Mouse (Mus musculus): Measurements from ENCODE around the gene Zfp981. TPM values are rescaled to one million over a fixed set of nuclear protein-coding genes. Genes with fewer than 3 reads are reported as not detected.
"Not testable (repeated sequence)": the region's sequence is repeated elsewhere in the genome, so short reads cannot be mapped to it uniquely, and the experiment has no call there.

Gene Zfp981
- total RNA-seq (2021), result under 1 TPM; 0.47 to 0.73 TPM

DNA sequence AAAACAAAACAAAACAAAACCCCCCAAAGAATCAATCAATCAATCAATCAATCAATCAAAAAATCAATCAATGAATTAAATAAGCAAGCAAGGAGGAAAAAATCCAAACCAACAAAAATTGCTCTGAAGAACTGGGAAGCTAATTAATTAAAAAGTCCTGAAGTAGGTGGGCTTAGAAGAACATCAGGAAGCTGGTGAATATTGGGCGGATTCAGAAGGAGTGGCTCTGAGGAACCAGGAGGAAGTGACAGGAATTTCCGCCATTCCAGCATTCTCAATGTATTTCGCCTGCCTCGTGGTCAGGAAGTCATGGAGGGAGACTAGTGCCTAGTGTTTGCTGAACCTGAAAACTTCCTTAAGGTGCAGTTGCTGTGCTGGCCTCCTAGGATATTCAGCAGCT, at the start of gene Zfp981:
TSS of gene Zfp981 (plus strand) at position 301 of the 400 bp plus-strand sequence.
- intact Hi-C loops (cut with DNase I); DNase-seq: not testable (repeated sequence)

DNA sequence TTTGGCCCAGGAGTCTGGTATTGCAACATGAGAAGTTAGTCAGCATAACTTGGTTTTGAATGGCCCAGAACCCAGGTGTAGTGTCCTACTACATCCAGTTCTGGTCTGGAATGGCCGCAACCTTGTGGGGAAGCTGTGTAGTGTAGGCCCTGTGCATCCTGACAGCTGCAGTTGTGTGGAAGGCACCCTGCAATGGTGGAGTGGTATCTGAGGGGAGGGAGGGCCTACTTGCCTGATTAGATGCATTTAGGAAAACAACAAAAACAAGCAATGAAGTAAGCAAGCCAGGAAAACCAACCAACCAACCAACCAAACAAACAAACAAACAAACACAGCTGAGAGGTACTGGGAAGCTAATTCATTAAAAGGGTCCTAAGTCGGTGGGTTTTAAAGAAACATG, 49.3 kb upstream of the Zfp981 start:
- intact Hi-C loops (cut with DNase I), result not testable (repeated sequence)

DNA sequence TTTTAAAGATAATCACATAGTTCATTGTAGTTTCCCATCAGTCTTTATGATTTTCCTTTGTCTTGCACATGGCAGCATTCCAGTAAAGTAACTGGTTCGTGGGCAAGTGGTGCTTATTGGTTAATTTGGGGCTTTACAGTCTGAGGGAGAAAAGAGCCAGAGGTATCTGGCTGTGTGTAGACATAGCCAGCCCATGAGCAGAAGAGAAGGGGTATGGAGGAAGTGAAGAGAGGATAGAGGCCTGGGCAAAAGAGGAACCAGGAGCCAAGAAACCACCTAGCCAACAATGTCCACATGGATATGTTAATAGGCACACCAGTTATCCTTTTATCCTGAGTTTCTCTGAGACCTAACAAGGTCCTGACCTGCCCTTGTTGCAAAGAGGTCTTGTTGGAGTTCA, 47.7 kb upstream of the Zfp981 start:
- intact Hi-C loops (cut with DNase I); DNase-seq: not testable (repeated sequence)

More for the DNA sequence above, 49.3 kb upstream of the Zfp981 start:
- not testable (repeated sequence) for DNase-seq

DNA sequence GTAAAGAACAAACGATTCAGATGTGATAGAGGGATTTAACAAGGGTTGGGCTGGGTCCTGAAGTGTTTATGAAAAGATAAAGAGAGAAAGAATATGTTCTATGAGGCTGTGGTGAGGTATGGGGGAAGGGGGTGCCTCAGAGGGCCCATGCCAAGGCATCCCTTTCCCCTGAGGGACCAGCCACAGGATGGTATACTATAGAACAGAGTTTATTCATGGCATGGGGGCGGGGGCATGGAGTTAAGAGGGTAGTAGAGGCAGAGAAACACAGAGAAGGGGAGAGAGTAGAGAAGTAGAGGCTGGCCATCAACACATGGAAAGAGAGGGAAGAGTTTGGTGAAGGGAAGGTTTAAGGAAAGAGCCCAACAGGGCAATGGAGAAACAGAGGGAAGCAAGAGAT, 46.9 kb upstream of the Zfp981 start:
- intact Hi-C loops (cut with DNase I), result loop anchor here (5.0 kb wide), 1 partner anchor 472 kb away; no protein-coding TSS in a partner anchor
- no peak for DNase-seq

DNA sequence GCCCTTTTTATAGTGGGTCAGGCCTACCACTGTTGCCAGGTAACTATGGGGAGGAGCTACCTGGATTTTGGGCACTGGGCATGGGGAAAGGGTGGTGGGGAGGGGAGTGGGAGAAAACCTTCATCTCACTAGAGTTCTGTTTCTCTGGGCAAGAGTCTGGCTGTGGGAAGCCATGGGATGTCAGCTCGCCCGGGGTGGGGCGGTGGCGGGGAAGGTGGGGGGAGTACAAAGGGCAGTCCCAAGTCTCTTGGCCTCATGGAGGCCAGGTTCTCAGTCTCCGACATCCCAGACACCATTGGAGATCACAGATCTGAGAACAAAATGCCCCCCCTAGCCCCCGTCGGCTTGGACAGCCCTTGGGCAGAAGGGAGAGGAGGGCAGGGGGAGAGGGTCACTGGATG, 46.5 kb upstream of the Zfp981 start:
- intact Hi-C loops (cut with DNase I), result loop anchor here (5.0 kb wide), 1 partner anchor 472 kb away; no protein-coding TSS in a partner anchor
- no peak for DNase-seq

DNA sequence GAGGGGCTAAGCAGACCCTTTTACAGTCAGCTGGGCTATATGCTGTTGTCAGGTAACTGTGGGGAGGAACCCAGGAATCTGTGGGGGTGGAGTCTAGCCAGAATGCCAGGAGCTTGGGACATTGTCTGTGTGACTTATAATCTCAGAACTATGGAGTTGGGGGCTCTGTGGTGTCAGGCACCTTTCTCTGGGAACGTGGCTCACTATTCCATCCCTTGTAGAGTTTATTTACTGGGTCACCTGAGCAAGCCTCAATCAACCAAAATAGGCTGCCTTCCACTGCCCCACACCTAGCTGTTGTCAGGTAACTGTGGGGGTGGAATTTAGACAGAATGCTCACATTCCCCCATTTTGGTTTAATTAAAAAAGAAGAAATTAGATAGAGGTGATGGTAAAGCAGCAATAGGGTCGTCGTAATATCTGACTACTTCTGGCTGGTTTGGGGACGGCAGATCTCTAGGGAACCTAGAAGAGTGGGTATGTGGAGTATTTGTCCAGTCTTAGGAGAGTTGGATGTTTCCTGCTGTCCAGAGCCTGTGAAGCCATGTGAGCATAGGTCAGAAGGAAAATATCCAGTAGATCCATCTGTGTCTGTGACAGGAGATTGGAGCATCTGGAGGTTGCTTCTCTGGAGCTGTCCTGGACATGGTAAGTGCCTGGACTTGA, 45.6 kb upstream of the Zfp981 start:
- DNase-seq, result no peak

DNA sequence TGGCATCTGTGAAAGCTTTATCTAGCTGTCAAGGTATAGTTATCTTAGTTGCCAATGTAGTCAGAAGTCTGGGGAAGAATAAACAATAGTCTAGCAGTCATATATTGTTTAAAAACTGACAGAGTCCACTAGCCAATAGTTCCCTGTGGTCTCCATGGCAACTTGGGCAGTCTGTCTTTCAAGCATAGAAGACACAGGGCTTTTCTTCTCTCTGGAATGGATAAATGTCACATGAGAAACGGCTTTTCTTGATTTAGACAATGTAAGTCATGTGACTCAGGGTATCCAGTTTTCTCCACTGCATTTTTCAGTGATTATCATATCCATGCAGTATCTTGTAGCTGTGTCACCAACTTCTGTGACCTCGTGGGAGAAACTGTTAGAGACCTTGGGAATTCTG, 44.7 kb upstream of the Zfp981 start:
- intact Hi-C loops (cut with DNase I), result loop anchor here (5.0 kb wide), 1 partner anchor 470 kb away; no protein-coding TSS in a partner anchor
- no peak for DNase-seq

More for the DNA sequence above, 45.6 kb upstream of the Zfp981 start:
- intact Hi-C loops (cut with DNase I), result loop anchor here (5.0 kb wide), 1 partner anchor 471 kb away; no protein-coding TSS in a partner anchor

DNA sequence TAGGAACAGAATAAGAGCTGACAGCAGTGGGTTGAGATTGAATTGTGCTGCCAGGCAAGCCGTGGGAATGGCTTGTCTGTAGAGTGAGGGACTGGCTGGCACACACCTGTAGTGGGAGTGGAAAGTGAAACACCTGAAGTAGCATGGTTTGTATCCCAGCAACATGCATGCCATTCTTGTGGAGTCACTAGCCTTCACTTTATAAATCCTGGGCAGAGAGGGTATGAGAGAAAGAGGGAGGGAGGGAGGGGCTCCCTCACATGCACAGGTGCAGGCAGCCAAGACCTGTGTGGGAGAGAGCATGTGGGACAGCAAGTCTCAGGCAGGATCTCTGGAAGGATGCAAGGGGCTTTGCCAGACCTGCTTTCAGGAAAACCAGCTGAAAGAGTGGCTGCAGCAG, 44.1 kb upstream of the Zfp981 start:
- intact Hi-C loops (cut with DNase I), result loop anchor here (5.0 kb wide), 1 partner anchor 470 kb away; no protein-coding TSS in a partner anchor
- DNase-seq, result no peak

DNA sequence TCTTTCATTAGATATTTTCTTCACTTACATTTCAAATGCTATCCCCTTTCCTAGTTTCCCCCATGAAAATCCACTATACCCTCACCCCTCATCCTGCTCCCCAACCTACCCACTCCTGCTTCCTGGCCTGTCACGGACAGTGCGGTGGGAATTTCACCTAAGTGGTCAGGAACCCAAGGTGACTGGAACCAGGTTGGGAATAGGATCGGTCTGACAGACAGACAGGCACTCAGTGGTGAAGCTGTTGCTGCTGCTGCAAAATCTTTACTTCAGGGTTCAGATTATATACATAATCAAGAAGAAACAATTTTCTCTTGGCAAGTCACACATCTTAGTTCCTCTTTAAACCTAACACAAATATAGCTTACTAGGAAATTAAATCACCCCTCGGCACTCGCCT, 42.0 kb upstream of the Zfp981 start:
- intact Hi-C loops (cut with DNase I), result loop anchor here (5.0 kb wide), 1 partner anchor 467 kb away; no protein-coding TSS in a partner anchor
- DNase-seq, result not testable (repeated sequence)

DNA sequence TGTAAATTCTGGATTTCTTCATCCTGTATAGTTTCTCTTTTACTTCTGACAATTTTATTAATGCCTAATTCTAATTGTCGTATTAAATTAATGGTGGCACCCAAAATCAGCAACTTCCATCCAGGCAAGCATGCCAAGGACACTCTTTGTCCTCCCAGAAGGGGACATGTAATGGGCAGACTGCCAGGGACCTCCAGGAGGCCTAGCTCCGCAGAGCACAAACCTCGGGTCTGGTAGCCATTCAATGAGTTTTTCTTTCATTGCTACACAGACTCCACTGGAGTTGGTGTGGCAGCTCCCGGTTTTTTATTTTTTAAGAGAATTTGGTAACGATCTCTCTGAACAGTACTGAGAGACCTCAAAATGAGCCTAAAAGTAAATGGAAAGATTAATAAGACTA, 41.1 kb upstream of the Zfp981 start:
- not testable (repeated sequence) for DNase-seq

DNA sequence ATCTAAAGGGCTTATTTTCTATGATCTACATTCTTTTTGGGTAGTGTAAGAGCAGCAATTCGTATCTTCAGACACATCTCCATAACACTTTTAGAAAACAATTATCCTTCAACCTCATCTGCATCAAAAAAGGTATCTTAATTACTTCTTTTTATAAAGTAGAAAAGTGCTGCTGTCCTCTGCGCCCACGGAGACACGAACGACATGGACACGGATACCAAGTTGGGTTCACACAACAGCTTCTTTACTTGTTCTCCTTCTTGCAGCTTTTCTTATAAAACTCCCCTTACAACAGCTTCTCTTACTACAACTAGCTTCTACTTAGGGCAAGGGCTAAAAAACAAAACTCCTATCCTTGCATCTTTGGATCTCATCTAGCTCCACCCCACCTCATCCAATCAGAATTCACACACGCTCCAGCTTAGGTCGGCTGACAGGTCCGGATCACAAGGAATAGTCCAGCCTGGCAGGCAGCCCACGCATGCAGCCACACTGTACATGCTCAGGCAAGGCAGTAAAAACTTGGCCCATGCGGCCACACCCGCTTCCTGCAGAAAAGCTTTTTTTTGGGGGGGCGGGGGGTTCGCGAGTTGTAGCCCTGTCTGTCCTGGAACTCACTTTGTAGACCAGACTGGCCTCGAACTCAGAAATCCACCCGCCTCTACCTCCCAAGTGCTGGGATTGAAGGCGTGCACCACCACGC, 38.0 kb upstream of the Zfp981 start:
- intact Hi-C loops (cut with DNase I); DNase-seq: not testable (repeated sequence)

More for the DNA sequence above, 41.1 kb upstream of the Zfp981 start:
- intact Hi-C loops (cut with DNase I), result not testable (repeated sequence)

DNA sequence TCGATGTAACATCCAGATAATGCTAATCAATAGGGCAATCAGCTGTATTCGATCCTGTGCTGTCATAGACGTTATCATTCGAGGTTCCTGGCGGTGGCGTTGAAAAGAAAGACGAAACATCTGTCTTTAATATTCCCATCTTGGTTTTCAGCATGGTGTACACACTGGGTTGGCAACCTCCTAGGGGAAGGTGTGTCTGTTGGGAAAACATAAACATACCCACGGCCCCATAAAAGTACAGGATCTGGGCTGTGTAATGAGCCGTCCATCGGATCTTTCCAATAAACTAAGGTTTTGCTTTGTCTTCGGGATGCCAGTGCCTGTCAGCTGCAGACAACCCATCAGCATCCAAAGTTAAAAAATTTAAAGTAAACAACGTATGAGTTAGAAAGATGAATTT, 31.8 kb upstream of the Zfp981 start:
- intact Hi-C loops (cut with DNase I); DNase-seq: not testable (repeated sequence)

DNA sequence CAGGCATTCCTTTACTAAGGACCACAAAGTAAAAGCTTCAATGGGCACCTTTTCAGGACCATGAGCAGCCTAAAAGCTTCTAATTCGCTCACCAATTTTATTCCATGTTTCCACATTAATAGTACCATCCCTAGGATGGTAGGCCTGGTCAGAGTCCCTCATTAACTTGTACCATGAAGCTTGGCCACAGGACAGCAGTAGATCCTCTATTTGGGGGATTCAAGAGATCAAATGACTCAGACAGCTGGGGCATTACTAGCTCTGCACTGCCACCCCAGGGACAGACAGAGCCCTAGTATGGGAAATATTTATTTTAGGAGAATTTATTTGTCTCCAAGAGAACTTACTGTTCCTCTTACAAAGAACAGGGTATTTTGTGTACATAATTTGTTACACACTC, 27.6 kb upstream of the Zfp981 start:
- DNase-seq; intact Hi-C loops (cut with DNase I): not testable (repeated sequence)

DNA sequence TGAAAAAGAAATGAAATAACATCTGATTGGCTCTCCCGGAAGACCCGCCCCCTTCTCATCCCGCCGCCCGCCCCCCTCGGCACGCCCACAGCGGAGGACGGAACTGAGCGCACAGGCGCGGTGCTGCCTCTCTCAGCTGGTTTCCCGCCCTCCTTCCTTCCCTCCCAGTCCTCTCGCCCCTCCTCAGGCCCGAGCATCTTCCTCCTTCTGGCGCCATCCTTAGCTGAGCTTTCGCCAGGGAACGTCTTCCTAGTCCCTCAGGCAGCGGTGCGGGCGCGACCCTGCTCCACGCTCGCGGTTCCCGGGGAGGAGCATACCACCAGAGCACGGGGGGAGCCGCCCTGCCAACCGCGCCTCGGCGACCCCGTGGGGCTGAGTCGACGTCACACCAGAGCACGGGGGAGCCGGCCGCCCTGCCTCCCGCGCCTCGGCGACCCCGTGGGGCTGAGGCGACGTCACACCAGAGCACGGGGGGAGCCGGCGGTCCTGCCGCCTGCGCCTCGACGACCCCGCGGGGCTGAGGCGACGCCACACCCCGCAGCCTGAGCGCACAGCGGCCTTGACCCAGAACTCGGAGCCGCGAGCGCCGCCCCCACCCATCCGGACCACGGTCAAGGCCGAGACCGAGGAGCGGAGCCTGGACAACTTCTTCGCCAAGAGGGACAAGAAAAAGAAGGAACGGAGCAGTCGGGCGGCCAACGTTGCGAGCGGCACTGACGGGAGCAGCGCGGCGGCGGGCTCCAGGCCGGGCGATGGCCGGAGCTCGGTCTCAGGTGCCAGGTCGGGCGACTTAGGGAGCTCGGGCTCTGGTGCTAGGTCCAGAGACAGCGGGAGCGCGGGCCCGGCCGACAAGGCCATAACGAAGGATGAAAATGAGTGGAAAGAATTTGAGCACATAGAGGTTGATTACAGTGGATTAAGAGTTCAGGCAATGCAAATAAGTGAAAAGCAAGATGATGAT, 26.8 kb upstream of the Zfp981 start:
- DNase-seq; intact Hi-C loops (cut with DNase I): not testable (repeated sequence)

DNA sequence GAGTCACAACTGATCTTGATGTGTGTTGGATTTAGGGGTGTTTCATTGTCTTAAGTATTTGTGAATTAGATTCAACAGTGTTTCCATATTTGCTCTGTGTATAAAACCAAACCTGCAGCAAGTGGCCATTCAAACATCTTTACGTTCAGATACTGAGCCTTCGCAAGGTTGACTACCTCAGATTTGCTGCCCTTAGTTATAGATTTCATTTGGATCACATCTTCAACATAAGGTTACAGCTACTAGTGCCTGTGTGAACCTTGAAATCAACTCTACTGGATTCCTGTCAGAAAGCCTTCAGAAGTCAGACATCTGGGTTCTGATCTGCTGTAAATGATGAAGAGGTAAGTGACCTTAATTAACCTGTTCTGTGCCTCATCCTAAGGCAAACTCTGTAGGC, 25.6 kb upstream of the Zfp981 start:
- intact Hi-C loops (cut with DNase I); DNase-seq: not testable (repeated sequence)

DNA sequence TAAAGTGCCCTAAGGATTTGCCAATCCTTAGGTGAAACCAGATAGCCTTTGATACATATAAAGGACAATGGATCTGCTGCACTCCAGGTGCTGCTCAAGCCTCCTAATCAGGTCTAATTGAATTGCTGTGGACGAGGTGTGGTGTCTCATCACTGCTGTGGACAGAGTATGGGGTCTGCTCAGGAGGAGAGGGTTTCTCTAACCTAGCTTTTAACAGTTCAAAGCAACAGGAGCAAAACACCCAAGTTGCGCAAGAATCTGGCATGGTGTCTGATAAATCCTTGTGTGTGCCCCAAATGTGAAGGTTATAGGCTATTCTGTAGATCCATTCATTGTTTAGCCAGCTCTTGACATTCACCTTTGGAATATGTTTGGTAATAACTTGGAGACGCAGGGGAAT, 24.9 kb upstream of the Zfp981 start:
- intact Hi-C loops (cut with DNase I); DNase-seq: not testable (repeated sequence)

DNA sequence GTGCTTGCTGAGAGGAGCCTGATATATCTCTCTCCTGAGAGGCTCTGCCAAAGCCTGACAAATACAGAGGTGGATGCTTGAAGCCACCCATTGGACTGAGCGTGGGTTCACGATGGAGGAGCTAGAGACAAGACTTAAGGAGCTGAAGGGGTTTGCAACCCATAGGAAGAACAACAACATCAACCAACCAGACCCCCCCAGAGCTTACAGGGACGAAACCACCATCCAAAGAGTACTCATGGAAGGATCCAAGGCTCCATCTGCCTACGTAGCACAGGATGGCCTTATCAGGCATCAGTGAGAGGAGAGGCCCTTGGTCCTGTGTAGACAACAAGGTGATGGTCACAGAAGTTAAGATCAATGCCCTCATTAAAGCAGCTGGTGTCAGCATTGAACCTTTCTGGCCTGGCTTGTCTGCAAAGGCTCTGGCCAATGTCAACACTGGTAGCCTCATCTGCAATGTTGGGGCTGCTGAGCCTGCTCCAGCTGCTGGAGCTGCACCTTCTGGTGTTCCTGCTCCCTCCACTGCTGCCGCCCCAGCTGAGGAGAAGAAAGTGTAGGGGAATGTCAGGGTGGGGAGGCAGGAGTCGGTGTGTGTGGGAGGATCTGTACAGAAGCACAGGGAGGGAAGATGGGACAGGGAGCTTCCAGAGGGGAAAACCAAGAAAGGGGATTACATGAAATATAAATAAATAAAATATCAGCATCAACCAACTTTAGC, 21.3 kb upstream of the Zfp981 start:
- intact Hi-C loops (cut with DNase I); DNase-seq: not testable (repeated sequence)

DNA sequence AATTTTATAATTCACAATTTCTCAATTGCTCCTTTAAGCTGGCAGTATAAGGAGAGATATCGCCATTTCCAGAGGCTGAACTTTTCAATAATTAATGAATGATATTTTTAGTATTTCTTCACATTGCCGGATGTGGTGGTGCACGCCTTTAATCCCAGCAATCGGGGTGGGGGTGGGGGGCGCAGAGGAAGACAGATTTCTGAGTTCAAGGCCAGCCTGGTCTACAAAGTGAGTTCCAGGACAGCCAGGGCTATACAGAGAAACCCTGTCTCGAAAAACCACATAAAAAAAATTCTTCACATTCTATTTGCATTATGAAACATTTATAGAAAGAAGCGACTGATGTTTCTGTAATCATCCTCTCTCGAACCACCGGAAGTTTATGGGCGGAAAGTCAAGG, 19.3 kb upstream of the Zfp981 start:
- intact Hi-C loops (cut with DNase I); DNase-seq: not testable (repeated sequence)

DNA sequence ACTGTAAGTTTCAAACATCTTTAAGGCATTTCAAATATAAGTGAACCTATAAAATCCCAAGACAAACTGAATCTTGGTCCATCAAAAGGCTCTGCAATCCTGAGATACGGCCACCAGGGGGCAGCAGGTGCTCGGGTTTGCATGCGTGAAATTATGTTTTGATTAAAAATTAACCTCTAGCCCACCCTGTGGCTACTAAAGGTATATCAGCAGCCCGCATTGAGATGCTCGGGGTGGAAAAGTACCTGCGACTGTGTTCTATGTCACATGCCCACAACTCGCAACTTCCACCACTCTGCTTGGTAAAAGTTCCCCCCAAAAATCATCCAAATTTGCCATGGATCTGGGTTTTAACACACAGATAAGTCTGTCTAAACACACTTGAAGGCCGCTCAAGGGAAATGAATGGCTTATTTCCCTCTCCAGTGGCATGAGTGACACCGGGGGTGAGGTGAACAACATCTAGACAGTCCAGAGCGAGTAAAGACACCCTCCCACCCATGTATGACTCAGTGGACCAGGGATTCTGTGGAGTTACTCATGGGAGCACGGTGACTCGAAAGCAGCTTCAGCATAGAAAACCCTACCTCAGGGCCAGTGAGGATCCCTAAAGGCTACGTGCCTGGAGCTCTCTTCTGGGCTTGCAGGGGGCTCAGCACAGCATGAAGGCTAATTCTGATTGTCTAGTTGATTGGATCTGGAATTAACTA, 18.1 kb upstream of the Zfp981 start:
- DNase-seq; intact Hi-C loops (cut with DNase I): not testable (repeated sequence)

Measured in heart, postnatal 36 days (tissue).